Mouse (Mus musculus) forebrain, postnatal 0 days (tissue): Measurements from ENCODE around the gene Utrn. TPM values are rescaled to one million over a fixed set of nuclear protein-coding genes. Genes with fewer than 3 reads are reported as not detected.

ENCODE experiments used
- ATAC-seq: fragments of 200-750 bp; cut with Nextera tagmentation; 2 replicates; pipeline ENCODE4 v1.8.0; 2017; ENCODE audit warnings: mild to moderate bottlenecking, moderate library complexity
- DNase-seq: peaks from one replicate; pipeline ENCODE4 v3.0.0-alpha.2; 2015
- H3K27ac ChIP-seq: fragments of 300-500 bp; sonication (generic); 2 replicates; pipeline ENCODE4 v1.5.1; 2014; ENCODE audit warnings: low read depth, mild to moderate bottlenecking, antibody characterized with exemption, low read length, moderate library complexity, mixed read lengths
- H3K27me3 ChIP-seq: fragments of 300-500 bp; sonication (generic); 2 replicates; pipeline ENCODE4 v1.6.1; 2014; ENCODE audit warnings: mild to moderate bottlenecking, low read length, mixed read lengths; ENCODE audit not compliant: insufficient read depth
- H3K36me3 ChIP-seq: fragments of 300-500 bp; sonication (generic); 2 replicates; pipeline ENCODE4 v1.6.1; 2014; ENCODE audit warnings: mild to moderate bottlenecking, moderate library complexity; ENCODE audit not compliant: insufficient read depth
- H3K4me1 ChIP-seq: fragments of 300-500 bp; sonication (generic); 2 replicates; pipeline ENCODE4 v1.6.1; 2014; ENCODE audit warnings: antibody characterized with exemption; ENCODE audit not compliant: insufficient read depth
- H3K4me2 ChIP-seq: fragments of 300-500 bp; sonication (generic); 2 replicates; pipeline ENCODE4 v1.6.1; 2014; ENCODE audit warnings: low read depth, mild to moderate bottlenecking, moderate library complexity
- H3K4me3 ChIP-seq: fragments of 300-500 bp; sonication (generic); 2 replicates; pipeline ENCODE4 v1.5.1; 2014; ENCODE audit warnings: low read depth, low read length, mixed read lengths
- H3K9ac ChIP-seq: fragments of 300-500 bp; sonication (generic); 2 replicates; pipeline ENCODE4 v1.6.1; 2014; ENCODE audit warnings: mild to moderate bottlenecking
- H3K9me3 ChIP-seq: fragments of 300-500 bp; sonication (generic); 2 replicates; pipeline ENCODE4 v1.6.1; 2016; ENCODE audit warnings: low read length
- CTCF ChIP-seq: sonication (generic); IDR thresholded peaks from 2 replicates; pipeline ENCODE4 v1.5.1; 2016; ENCODE audit warnings: antibody characterized with exemption, control low read depth, low read depth
- WGBS: fragments of 180-500 bp; shearing (Covaris S2); extraction: QIAGEN DNeasy Blood & Tissue Kit; methylation state at CpG from one replicate; pipeline ENCODE4 v1.1.7; 2014; 5-methylcytosine and 5-hydroxymethylcytosine counted together
- polyA plus RNA-seq: library from polyadenylated mRNA; unstranded; fragments of >200 nt; fragmentation: Nextera tagmentation; extraction: Ambion mirVana; gene quantifications from 2 replicates; pipeline ENCODE4 v1.2.1, GENCODE M21; 2015
- total RNA-seq: library from RNA; depleted of rRNA; stranded (reverse); fragments of >200 nt; gene quantifications from 2 replicates; pipeline ENCODE4 v1.2.3, GENCODE M21; 2014

Gene Utrn
- total and polyA plus RNA-seq, 2 experiments from 2014 or later, result 14.2 to 26.8 TPM

DNA sequence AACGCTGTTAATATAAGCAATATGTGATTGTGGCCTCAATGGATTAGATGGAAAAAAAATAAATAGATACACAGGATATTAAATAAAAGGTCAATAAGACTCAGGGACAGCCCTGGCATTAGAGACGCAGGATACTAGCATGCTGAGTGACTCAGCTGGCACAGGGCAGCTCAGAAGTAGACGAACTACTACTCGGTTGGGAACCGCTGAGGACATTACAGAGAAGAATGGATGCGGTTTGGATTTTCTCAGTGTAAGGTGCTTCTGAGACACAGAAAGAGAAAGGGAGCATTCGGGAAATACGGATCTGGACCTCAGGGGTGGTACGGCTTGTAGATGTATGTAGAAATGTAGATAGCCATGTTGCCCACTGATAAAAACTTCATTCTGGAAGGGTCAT is 5.6 kb downstream of the Utrn start:
- no peaks in the 10 kb centered on the region for H3K36me3 ChIP-seq
- no peak for DNase-seq

DNA sequence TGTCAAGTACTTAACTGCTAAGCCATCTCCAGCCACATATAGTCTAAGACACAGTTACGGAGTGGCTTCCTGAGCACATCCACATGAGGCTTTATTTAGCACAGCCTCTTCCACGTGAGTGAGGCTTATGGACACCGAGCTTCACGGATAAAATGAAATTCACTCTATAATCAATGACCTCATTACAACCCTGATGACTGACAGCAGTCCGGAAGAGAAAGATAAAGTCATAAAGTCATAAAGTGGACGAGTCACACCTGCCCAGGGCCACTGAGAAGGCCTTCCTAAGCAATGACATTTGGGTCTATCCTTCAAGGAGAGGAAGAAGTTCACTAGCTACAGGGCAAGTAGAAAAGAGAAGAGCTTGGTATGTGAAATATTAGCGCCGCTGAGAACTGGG is 7.1 kb downstream of the Utrn start:
- Histone ChIP-seq H3K4me2 (no peak overlapping the region), H3K36me3 (no peaks in the 10 kb centered on the region), H3K27me3 (no peaks in the 10 kb centered on the region), H3K9me3 (no peaks in the 10 kb centered on the region), H3K4me1 (0 out of 2 replicates have a peak, but pooled peaks cover 6% of the 10 kb centered on the region), H3K9ac (no peak overlapping the region), H3K27ac (no peak overlapping the region), H3K4me3 (no peak overlapping the region)
- TF ChIP-seq CTCF, result no peak
- 89% methylated on average over 8 of the region's 8 CpGs for WGBS
- DNase-seq (no peak), ATAC-seq (no peak)

More for the DNA sequence above, 5.6 kb downstream of the Utrn start:
- no peak overlapping the region for H3K9ac ChIP-seq
- no peaks in the 10 kb centered on the region for H3K9me3 ChIP-seq
- no peak overlapping the region for H3K4me2 ChIP-seq
- no peaks in the 10 kb centered on the region for H3K27me3 ChIP-seq
- H3K4me1 ChIP-seq, result 0 out of 2 replicates have a peak, but pooled peaks cover 6% of the 10 kb centered on the region
- no peak for TF ChIP-seq CTCF
- 90% methylated on average over 9 of the region's 9 CpGs for WGBS
- H3K27ac ChIP-seq, result no peak overlapping the region
- ATAC-seq, result no peak
- no peak overlapping the region for H3K4me3 ChIP-seq

DNA sequence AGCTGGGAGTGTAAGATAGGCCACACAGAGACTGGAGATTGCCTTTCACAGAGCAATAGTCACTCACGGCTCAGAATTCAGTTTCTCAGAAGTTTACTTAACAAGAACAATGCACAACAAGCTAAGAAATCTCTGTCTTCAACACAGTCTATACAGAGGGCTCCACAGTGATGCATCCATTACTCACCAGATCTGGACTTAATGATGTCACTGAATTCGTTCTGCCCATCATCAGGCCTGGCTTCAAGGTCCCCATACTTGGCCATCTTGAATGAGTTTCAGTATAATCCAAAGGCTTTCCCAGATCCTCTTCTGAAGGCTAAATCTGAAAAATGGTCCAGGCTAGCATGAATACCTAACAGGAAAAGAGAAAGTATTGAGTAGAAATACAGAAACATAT is 7.8 kb downstream of the Utrn start:
- H3K4me1 ChIP-seq, result 0 out of 2 replicates have a peak, but pooled peaks cover 6% of the 10 kb centered on the region
- DNase-seq, result no peak
- no peak overlapping the region for H3K9ac ChIP-seq
- no peak overlapping the region for H3K4me3 ChIP-seq
- H3K27me3 ChIP-seq, result no peaks in the 10 kb centered on the region
- no peak overlapping the region for H3K27ac ChIP-seq
- 66% methylated on average over 2 of the region's 2 CpGs for WGBS
- no peak overlapping the region for H3K4me2 ChIP-seq
- no peaks in the 10 kb centered on the region for H3K36me3 ChIP-seq
- ATAC-seq, result no peak
- TF ChIP-seq CTCF, result no peak
- no peaks in the 10 kb centered on the region for H3K9me3 ChIP-seq

DNA sequence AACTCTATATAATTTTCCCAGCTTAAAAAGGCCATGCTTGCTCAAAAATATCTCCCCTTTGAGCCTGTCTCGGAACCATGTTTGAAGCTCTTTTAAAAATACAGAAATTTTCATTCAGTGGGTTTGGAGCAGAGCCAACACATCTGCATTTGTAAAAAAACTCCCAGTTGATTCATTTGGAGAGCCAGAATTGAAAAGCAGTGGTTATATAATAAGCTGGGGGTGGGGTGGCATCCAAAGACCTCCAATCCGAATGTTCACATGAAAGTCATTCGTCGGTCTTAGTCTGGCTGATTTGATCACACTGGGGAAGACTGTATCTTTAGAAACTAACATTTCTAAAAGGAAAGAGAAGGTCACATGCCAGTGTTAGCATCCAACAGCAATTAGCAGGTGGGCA is 8.4 kb downstream of the Utrn start:
- peak; percentile 54; the same call in 1 of the 2 replicates for ATAC-seq
- Histone ChIP-seq H3K4me2 (no peak overlapping the region), H3K4me3 (no peak overlapping the region), H3K27me3 (no peaks in the 10 kb centered on the region), H3K4me1 (0 out of 2 replicates have a peak, but pooled peaks cover 6% of the 10 kb centered on the region), H3K27ac (no peak overlapping the region), H3K9ac (no peak overlapping the region; the same call in 1 of the 2 replicates), H3K9me3 (no peaks in the 10 kb centered on the region), H3K36me3 (no peaks in the 10 kb centered on the region)
- TF ChIP-seq CTCF, result no peak
- peak; percentile 40 for DNase-seq
- 39% methylated on average over 4 of the region's 4 CpGs for WGBS

DNA sequence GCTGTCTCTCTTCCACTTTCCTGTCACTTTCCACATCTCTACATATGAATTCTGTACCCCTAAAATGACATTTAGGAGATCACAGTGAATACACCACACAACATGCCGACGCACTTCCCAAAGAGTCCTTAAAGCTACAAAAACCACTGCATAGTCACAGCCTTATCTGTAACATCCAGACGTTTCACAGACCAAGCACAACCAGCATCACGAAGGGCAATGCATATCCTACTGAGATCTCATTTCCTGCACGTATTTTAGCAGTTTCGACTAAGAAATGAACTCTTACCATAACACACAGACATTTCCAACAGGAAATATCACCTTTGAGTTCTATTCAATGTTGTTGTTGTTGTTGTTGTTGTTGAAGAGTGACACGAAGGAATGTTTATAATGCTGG is 8.8 kb downstream of the Utrn start:
- no peak overlapping the region for H3K4me2 ChIP-seq
- no peak overlapping the region for H3K4me3 ChIP-seq
- H3K9ac ChIP-seq, result no peak overlapping the region
- H3K36me3 ChIP-seq, result no peaks in the 10 kb centered on the region
- no peak for ATAC-seq
- no peak overlapping the region for H3K27ac ChIP-seq
- H3K4me1 ChIP-seq, result 0 out of 2 replicates have a peak, but pooled peaks cover 6% of the 10 kb centered on the region
- H3K9me3 ChIP-seq, result no peaks in the 10 kb centered on the region
- H3K27me3 ChIP-seq, result no peaks in the 10 kb centered on the region
- DNase-seq, result no peak
- WGBS, result 71% methylated on average over 7 of the region's 7 CpGs
- TF ChIP-seq CTCF, result no peak

DNA sequence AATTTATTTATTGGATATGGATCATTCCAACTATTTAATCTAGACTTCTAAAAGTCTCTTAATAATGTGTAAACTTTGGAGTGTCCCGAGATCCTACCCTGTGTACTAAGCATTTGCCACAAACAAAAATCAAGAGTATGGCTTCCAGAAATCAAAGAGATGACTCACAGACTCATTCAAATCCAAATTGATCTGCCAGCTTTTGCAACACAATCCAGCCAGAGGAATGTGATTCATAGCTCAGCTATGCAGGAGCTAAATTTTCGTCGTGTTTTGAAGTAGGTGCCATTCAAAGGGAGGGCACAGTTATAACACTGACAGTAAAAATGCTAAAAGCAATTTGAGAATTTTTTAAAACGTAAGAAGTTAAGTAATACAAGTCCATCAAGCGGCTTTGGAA is 11.1 kb downstream of the Utrn start:
- 68% methylated on average over 5 of the region's 5 CpGs for WGBS
- no peak for ATAC-seq
- H3K9me3 ChIP-seq, result no peaks in the 10 kb centered on the region

DNA sequence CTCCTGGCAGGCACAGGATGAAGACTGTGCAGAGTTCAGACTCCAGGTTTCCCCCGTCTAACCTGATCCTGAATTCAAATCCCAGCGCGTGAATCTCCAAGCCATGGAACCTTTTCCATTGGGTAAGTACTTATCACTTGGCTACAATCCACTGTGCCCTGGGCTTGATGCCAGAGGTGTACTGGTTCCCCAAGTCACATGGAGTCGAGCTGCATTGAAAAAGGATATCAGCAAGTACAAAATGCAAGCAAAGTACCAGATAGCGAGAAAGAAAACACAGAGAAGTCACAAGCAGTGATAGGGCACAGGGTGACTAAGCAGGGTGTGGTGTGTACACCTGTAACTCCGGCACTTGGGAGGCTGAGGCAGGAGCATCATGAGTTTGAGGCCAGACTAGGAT is 14.9 kb downstream of the Utrn start:
- no peaks in the 10 kb centered on the region for H3K27me3 ChIP-seq
- H3K9ac ChIP-seq, result no peak overlapping the region
- no peaks in the 10 kb centered on the region for H3K9me3 ChIP-seq
- no peak overlapping the region for H3K27ac ChIP-seq
- DNase-seq (no peak), ATAC-seq (no peak)
- H3K4me1 ChIP-seq, result no peaks in the 10 kb centered on the region
- H3K4me2 ChIP-seq, result no peak overlapping the region
- no peaks in the 10 kb centered on the region for H3K36me3 ChIP-seq
- TF ChIP-seq CTCF, result no peak
- WGBS, result 86% methylated on average over 6 of the region's 6 CpGs
- H3K4me3 ChIP-seq, result no peak overlapping the region

More for the DNA sequence above, 11.1 kb downstream of the Utrn start:
- no peak for DNase-seq
- Histone ChIP-seq H3K27ac (no peak overlapping the region), H3K36me3 (no peaks in the 10 kb centered on the region), H3K9ac (no peak overlapping the region), H3K27me3 (no peaks in the 10 kb centered on the region), H3K4me3 (no peak overlapping the region), H3K4me2 (no peak overlapping the region), H3K4me1 (0 out of 2 replicates have a peak, but pooled peaks cover 6% of the 10 kb centered on the region)
- TF ChIP-seq CTCF, result no peak
